Mouse (Mus musculus) kidney, postnatal 36 days (tissue): ENCODE results near the gene Olfr161.
"Not testable (repeated sequence)": the region's sequence is repeated elsewhere in the genome, so short reads cannot be mapped to it uniquely, and the experiment has no call there.

Experiments used
- DNase-seq, 2 experiments: peaks; one replicate each; pipeline ENCODE4 v3.0.0; 2021 to 2022; ENCODE audit warnings: mixed read lengths in 2 of 2

Olfr161 gene

DNA sequence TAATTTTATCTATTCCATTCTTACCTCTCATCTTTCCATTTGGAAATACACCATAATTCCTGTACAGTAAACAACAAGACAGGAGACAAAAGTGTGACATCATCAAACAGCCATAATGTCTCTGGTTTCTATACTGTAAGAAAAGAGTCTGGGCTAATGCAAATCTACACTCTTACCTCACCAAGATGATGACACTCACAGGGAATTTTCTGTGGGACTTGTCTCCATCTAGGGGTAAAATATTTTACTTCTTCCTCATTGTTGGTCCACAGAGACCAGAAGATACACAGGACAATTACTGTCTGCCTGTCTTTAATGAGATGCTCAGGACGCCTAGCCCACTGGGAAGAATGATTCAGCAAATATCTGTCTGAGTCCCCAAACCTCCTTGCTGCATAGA is at the start of gene Olfr161:
Gene Olfr161, plus strand, starts transcription at position 352 of the 400 bp plus-strand sequence.
- DNase-seq, result no peak

DNA sequence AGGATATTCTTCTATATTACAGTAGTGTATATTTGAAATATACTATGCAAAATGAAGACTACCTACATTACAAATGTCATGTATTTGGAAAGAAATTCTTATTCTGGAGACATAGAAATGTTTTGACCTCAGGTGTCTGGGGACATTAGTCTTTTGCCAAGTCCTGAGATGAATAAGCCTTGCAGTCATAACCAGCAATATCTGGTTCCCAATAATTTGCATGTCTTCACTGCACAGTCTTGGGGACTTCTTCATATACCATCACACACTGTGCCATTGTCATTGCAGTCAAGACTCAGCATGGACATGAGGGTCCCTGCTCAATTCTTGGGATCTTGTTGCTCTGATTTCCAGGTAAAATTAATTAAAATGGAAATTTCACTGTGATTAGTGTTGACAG is 27.3 kb upstream of the Olfr161 start:
- DNase-seq, result no peak

DNA sequence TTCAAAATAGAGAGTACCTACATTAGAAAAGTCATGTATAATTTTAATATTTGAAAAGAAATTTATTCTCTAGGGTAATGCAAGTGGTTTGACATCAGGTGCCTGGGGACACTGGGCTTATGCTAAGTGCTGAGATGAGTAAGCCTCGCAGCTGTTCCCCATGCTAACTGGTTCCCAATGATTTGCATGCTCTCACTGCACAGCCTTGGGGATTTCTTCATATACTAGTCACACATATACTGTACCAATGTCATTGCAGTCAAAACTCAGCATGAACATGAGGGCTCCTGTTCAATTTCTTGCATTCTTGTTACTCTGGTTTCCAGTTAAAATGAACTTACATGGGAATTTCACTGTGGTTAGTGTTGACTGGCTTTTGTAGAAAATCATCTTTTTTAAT is 13.2 kb upstream of the Olfr161 start:
- DNase-seq, result not testable (repeated sequence)

DNA sequence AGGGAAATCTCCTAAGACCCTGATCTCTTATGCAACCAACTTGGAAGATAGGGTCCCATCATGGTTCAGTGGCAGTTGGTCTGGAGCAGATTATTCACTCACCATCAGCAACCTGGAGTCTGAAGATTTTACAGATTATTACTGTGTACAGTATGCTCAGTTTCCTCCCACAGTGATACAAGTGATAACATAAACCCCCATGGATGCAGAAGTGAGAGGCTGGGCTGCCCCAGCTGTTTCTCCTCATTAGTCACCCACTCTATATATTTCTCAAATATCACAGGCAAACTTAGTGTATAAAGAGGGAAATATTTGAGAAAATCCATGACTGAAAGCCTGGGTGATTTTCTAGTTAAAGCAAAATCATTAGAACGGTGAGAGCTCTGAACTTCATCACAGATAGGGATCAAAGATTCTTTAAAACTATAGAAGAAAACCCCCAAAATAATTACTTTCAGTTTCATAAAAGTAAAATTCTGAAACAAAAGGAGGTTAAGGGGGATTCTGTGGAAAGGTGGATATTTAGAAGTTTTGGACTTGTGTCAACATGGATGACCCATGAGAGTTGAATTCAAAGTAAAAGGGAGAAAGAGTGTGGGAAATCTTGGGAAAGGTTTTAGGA is 12.5 kb upstream of the Olfr161 start:
- not testable (repeated sequence) for DNase-seq

DNA sequence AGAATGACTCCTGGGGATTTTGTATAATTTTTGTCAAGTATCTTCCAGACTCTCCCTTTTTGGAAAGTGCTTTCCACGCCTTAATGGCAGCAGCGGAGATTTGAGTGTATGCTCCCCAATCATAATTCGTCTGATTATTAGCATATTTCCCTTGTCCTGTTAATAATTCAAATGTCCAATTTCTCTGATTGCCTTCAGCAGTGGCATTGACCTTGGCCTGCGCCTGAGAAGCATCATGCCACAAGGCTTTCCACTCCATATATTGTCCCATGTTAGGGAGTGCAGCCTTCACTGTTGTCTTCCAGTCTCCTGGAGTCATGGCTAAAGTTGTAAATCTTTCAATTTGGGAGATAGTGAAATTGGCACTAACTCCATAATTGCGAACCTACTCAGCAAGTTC is 40.5 kb downstream of the Olfr161 start:
- DNase-seq, result not testable (repeated sequence)

DNA sequence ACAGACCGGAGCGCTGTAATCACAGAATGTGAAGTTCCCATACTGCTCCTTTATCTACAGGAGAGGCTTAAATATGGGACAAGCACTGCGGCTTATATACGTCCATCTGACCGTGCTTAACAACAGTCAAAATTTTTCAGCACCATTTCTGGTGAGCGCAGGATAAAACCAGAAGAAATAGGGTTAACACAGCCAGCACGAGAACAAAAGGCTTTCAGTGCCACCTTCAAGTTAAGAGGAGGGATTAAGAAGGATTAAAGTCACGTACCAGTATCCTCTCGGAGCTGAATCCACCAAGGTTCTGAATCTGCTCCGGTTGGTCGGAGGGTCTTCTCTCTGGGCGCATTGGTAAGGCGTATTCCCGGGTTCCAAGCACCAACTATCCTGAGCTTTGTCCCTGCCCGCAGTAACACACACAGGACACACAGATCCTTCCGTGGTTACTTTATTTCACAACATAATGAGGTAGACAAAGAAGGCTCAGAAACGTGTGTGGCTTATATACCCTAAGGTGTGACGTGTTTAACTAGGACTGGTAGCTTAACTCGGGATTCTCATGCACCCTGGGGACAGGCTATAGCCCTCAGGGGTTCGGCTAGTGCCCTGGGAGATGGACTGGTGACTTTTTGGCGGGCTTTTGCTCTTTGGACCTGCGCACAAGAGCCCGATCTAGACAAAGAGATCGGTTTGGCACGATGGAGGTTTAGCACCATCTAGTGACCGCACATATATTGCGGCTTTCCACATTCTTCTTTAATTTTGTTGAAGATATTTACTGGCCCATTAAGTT is 41.9 kb downstream of the Olfr161 start:
- DNase-seq, result peak in 1 of 2 experiments; percentile 47
